Mouse (Mus musculus): ENCODE data around the gene Ttc7. TPM values are rescaled to one million over a fixed set of nuclear protein-coding genes. Genes with fewer than 3 reads are reported as not detected.

Ttc7 gene
- polyA plus RNA-seq, 1 experiment from 2014 or later = 7.7 TPM

DNA sequence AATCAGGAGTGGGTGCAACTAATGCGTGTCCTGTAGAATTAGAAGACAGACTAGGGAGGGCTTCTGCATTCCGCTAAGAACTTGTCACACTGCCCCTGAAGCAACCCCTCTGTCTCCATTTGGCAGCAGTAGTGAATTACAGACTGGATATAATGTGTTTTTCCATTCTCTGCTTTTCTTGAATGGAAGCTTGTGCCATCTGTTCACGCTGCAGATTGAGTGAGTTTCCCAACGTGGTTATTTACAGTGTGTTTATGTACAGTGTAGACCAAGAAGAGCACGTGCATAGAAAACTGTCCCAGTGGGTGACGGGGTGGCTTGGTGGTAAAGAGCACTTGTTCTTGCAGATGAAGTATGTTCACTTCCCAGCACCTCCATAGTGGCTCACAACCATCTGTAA, 13.2 kb upstream of the Ttc7 start:
- Histone ChIP-seq H3K27me3 (peaks cover 3% of the 10 kb centered on the region; the same call in 1 of the 2 replicates), H3K4me3 (replicated peaks) (no peak overlapping the region), H3K4me2 (no peak overlapping the region), H3K9me3 (replicated peaks) (no peaks in the 10 kb centered on the region), H3K27ac (no peak overlapping the region), H3K9ac (no peak overlapping the region), H3K4me1 (peaks cover 9% of the 10 kb centered on the region), H3K36me3 (no peaks in the 10 kb centered on the region)
- WGBS = 73% methylated on average over 6 of the region's 6 CpGs
- no peak for ATAC-seq (replicated peaks; ENCODE audit: low FRiP score)

DNA sequence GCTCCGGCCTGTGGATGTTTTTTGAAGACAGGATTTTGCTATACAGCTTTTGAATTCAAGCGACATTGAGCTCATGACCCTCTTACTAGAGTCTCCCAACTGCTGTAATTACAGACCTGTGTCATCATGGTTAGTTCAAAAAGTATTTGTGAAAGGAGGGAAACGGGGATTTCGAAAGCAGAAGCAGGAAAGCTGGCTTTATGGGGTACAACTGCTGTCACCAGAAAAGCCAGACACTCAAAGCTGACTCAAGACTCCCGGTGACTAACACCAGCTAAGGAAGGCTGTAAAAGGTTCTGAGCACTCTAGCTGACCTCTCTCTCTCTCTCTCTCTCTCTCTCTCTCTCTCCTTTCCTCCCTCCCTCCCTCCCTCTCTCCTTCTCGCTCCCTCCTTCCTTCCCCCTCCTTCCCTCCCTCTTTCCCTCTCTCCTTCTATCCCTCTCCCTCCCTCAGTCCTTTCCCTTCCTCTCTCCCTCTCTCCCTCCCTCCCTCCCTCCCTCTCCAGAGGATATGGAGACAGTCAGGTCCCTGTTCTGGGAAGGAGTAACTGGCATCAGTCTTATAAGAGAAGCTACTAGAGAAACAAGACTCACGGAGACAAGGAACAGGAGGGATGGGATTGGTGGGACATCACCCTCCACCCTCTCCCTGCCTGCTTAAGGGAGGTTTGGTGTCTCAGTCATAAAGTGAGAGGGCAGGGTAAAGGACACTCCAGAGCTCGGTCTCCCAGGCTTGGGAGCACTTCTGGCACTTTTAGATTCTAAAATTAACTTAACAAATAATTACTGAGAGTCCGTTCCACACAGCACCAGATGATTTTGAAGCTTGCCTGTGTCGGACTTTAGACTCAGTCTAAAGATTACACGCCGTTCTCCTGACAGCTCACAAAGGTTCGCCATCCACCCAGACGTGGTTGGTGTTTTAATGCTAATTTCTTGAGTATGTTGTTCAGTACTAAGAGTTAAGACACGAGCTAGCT, 7.0 kb upstream of the Ttc7 start:
- no peaks in the 10 kb centered on the region for H3K36me3 ChIP-seq
- H3K4me3 ChIP-seq (replicated peaks) = no peak overlapping the region
- no peak; the same call in 1 of the 2 replicates for ATAC-seq (replicated peaks; ENCODE audit: low FRiP score)
- H3K27me3 ChIP-seq = peaks cover 7% of the 10 kb centered on the region; the same call in 1 of the 2 replicates
- H3K4me2 ChIP-seq = no peak overlapping the region
- H3K9me3 ChIP-seq (replicated peaks) = no peaks in the 10 kb centered on the region
- 53% methylated on average over 15 of the region's 15 CpGs for WGBS
- H3K27ac ChIP-seq = no peak overlapping the region
- no peaks in the 10 kb centered on the region for H3K4me1 ChIP-seq
- H3K9ac ChIP-seq = no peak overlapping the region

DNA sequence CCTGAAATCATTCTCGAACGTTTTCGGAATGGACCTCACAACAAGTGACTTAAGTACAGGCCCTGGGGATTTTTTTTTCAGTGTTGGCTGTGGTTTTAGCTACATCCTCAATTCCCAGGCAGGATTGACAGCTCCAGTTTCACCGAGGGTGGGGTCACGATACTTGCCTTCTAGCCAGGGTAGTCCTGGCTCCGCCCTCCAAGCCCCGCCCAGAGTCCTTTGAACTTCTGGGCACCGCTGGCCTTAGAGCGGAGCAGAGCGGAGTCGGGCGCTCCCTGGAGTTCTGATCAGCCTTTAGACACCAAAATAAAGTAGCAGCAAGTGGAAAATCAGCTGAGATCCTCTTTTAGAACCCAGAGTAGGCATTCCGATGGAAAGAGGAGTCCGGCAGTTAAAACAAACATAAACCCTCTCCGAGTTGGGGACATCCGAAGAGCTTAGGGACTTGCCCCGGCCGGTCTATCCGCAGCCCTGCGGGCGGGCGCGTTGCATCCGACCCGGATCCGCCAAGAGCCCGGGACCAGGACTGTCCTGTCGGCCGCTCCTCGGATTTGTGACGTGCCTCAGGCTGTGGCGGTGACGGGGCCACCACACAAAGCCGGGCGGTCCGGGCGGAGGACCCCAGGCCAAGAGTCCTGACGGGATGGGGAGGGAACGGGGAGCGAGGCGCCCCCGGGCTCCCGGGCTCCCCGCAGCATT, 530 bp upstream of the Ttc7 start:
- ATAC-seq (replicated peaks; ENCODE audit: low FRiP score) = peak; percentile 90
- H3K36me3 ChIP-seq = no peaks in the 10 kb centered on the region
- WGBS = under 1% methylated on average over 44 of the region's 44 CpGs

DNA sequence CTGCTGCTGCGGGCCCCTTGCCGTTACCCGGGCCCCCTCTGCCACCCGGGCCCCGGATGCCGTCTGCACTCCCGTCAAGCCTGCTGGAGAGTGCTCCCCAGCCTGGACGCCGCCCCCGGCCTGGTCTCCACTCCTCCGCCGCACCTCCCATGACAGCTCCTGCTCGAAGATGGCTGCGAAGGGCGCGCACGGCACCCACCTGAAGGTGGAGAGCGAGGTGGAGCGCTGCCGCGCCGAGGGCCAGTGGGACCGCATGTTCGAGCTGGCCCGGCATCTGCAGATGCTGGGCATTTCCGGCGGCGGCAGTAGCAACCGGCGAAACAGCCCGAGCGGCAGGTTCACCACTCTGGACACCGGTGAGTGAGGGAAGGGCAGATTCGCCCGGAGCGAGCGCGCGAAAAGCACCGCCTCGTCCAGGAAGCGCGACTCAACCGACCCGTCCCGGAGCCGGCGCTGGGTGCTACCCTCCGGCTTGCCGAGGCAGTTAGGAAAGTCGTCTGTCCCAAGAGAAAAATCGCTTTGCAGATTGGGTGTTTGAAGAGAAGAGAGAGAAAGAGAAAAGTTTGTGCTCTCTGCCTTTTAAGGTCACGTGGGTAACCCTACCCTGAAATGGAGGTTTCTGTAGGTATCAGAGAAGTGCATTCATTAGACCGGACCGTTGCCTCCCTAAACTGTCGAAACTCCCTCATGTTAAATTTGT, 519 bp downstream of the Ttc7 start:
- Histone ChIP-seq H3K4me1 (peaks cover 52% of the 10 kb centered on the region), H3K27me3 (peaks cover 23% of the 10 kb centered on the region), H3K36me3 (no peaks in the 10 kb centered on the region), H3K9me3 (replicated peaks) (no peaks in the 10 kb centered on the region), H3K4me3 (replicated peaks) (peak overlapping the region; percentile 83), H3K27ac (peak overlapping the region; percentile 97), H3K9ac (peak overlapping the region; percentile 91), H3K4me2 (peak overlapping the region; percentile 98)
- ATAC-seq (replicated peaks; ENCODE audit: low FRiP score) = peak; percentile 59
- under 1% methylated on average over 56 of the region's 56 CpGs for whole genome bisulfite sequencing

More for the DNA sequence above, 530 bp upstream of the Ttc7 start:
- Histone ChIP-seq H3K4me3 (replicated peaks) (peak overlapping the region; percentile 83), H3K4me1 (peaks cover 47% of the 10 kb centered on the region), H3K4me2 (peak overlapping the region; percentile 98), H3K27me3 (peaks cover 20% of the 10 kb centered on the region), H3K27ac (peak overlapping the region; percentile 97), H3K9ac (peak overlapping the region; percentile 91), H3K9me3 (replicated peaks) (no peaks in the 10 kb centered on the region)

DNA sequence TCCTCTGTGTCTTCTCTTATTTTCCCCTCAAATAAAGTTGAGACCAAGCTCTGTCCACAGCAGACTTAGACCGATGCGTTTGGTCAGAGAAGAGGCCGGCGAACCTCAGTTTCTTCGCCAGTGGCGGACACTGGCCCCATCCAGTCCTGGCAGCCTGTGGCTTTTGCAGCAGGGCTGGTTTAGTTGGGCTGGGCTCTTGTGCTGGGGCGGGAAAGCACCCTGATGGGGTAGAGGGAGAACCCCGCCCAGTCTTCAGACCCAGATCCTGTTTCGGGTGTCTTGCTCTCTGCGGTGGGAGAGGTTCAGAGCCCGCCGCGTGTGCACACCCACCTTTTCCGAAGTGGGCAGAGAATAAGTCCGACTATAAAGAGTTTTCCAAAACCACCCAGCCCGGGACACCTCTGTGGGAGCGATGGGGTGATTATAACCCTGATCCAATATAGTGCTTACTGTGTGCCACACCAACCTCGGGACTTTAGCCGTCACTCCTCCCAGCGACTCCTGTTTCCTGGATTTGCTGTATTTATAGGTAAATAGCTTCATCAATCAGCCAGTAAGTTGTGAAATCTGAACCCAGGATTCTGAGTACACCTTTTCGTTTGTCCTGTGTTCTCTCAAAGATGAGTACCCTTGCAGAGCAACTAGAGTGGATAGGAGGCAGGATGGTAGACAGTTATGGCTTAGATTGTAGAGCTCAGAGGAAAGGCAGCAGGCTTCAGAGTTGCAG, 1.2 kb downstream of the Ttc7 start:
- peak overlapping the region; percentile 98 for H3K4me2 ChIP-seq
- H3K36me3 ChIP-seq = no peaks in the 10 kb centered on the region
- peak overlapping the region; percentile 83 for H3K4me3 ChIP-seq (replicated peaks)
- WGBS = 7% methylated on average over 21 of the region's 21 CpGs
- H3K9me3 ChIP-seq (replicated peaks) = no peaks in the 10 kb centered on the region
- H3K4me1 ChIP-seq = peaks cover 52% of the 10 kb centered on the region
- no peak overlapping the region for H3K27ac ChIP-seq
- H3K9ac ChIP-seq = peak overlapping the region; percentile 91
- H3K27me3 ChIP-seq = peaks cover 30% of the 10 kb centered on the region
- ATAC-seq (replicated peaks; ENCODE audit: low FRiP score) = no peak

DNA sequence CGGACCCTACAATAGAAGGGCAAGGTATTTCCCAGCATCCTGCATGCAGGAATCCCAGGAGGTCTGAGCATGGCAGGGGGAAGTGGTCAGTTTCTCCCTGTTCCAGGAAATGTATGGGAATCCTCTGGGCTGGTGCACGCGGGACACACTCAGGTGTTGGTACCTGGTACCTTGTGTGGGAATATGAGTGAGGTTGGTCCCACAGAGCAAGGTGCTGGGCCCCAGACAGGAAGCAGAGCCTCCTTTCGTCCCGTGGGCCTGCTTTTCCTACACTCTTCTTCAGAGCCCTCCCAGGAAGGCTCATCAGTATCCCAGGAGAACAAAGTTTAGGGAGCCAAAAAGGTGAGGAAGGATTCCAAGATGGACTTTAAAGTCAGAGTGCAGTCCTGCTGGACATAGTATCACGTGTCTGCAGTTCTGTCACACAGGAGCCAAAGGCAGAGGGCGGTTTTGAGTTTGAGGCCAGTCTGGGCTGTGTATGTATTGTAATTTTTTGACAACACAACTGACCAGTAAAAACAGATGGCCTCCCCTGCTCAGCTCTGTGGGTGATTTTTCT, 1.9 kb downstream of the Ttc7 start:
- 66% methylated on average over 7 of the region's 7 CpGs for WGBS
- H3K27ac ChIP-seq = no peak overlapping the region
- ATAC-seq (replicated peaks; ENCODE audit: low FRiP score) = no peak
- no peak overlapping the region for H3K4me3 ChIP-seq (replicated peaks)
- no peaks in the 10 kb centered on the region for H3K36me3 ChIP-seq
- no peak overlapping the region for H3K9ac ChIP-seq
- peaks cover 52% of the 10 kb centered on the region for H3K4me1 ChIP-seq
- peaks cover 34% of the 10 kb centered on the region for H3K27me3 ChIP-seq
- H3K9me3 ChIP-seq (replicated peaks) = no peaks in the 10 kb centered on the region
- H3K4me2 ChIP-seq = peak overlapping the region; percentile 98

DNA sequence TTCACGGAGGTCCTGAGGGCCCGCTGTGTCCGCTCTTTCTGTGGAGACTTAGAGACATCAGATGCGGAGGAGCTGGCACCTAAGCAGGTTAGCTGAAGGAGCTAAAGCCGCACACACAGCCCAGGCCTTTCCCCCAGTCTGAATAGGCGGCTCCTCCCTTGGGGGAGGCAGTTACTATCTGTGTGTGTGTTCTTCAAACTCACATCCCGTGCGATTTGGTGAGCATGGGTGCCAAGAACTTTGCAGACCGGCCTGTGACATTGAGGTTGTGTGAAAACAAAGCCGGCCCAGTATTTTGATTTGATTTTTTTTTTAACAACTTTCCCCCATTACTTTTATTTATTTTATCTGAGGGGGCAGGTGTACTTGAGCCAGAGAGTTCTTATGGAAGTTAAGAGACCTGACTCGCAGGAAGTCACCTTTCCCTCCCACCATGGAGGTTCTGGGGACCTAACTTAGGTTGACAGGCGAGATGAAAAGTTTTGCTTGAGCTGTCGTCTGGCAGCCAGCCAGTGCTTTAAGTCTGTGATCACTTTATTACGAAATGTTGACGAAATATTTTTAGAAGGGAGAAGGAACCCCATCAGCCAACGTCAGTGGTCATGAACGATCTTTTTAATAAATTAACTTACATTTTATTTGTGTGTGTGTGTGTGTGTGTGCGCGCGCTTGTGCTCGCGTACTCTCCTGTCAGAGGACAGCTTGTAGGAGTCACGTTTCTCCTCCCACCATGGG, 3.2 kb downstream of the Ttc7 start:
- Histone ChIP-seq H3K36me3 (no peaks in the 10 kb centered on the region), H3K4me1 (peaks cover 52% of the 10 kb centered on the region), H3K27me3 (peaks cover 33% of the 10 kb centered on the region), H3K4me2 (no peak overlapping the region), H3K9ac (no peak overlapping the region), H3K4me3 (replicated peaks) (no peak overlapping the region), H3K9me3 (replicated peaks) (no peaks in the 10 kb centered on the region), H3K27ac (peak overlapping the region; percentile 51; the same call in 1 of the 2 replicates)
- no peak for ATAC-seq (replicated peaks; ENCODE audit: low FRiP score)
- 53% methylated on average over 23 of the region's 23 CpGs for WGBS

DNA sequence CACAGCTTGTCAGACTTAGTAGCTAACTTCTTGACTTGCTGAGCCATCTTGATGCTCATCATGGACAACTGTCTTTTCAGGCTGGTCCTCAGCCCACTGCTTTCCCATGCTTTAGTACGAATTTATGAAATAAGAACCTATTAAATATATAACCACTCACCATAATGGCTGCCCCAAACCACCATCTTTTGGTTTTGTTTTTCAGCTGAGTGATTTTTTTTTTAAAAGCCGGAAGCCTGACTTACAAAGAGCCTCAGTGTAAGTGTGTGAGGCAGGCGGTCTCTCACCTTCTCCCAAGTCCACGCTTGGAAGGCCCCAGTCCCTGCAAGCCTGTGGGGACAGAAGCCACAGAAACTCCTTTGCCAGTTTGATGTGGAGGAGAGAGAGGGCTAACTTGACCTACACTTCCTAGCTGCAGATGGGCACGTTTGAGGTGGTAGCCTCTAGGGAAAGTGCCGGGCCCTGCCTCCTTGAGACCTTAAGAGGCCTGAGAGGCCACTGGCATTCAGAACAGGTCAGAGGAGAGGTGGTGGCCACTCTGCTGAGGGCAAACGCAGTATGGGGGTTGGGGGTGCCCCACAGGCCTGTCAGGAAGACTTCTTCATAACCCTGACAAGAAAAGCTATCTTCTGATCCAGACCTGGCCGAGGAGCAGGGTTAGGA, 3.9 kb downstream of the Ttc7 start:
- Histone ChIP-seq H3K4me2 (no peak overlapping the region), H3K4me1 (peaks cover 45% of the 10 kb centered on the region), H3K27me3 (peaks cover 33% of the 10 kb centered on the region), H3K4me3 (replicated peaks) (no peak overlapping the region), H3K27ac (peak overlapping the region; percentile 51), H3K36me3 (no peaks in the 10 kb centered on the region), H3K9ac (no peak overlapping the region), H3K9me3 (replicated peaks) (no peaks in the 10 kb centered on the region)
- ATAC-seq (replicated peaks; ENCODE audit: low FRiP score) = no peak
- WGBS = 65% methylated on average over 8 of the region's 8 CpGs

DNA sequence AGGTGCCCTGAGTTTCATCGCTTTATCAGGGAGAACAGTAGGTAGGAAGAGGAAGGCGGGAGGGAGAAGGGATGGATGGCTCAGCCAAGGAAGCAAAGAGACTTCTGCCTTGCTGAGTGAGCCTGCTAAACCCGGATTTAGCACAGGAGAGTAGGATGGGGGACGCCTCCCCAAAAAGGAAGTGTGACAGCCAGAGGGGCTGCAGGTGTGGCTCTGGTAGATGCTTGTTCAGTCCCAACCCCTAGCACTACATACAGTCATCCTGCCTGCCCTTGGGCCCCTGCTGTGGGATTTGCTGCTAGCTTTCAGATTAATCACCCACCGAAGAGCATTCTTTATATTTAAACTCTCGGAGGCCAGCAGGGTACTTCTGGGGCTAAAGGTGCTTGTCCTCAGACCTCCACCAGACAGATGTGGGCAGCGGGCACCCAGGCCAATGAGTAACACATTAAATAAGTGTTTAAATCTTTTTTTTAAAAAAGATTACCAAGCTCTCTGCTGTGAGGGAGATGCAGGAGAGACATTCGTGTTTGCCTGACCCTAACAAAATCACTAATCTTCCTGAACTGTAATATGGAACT, 4.6 kb downstream of the Ttc7 start:
- H3K4me1 ChIP-seq = peaks cover 39% of the 10 kb centered on the region
- no peaks in the 10 kb centered on the region for H3K9me3 ChIP-seq (replicated peaks)
- WGBS = 71% methylated on average over 8 of the region's 8 CpGs
- H3K4me3 ChIP-seq (replicated peaks) = no peak overlapping the region
- peaks cover 33% of the 10 kb centered on the region for H3K27me3 ChIP-seq
- H3K27ac ChIP-seq = peak overlapping the region; percentile 51
- H3K9ac ChIP-seq = no peak overlapping the region
- no peak for ATAC-seq (replicated peaks; ENCODE audit: low FRiP score)
- no peaks in the 10 kb centered on the region for H3K36me3 ChIP-seq
- no peak overlapping the region for H3K4me2 ChIP-seq

DNA sequence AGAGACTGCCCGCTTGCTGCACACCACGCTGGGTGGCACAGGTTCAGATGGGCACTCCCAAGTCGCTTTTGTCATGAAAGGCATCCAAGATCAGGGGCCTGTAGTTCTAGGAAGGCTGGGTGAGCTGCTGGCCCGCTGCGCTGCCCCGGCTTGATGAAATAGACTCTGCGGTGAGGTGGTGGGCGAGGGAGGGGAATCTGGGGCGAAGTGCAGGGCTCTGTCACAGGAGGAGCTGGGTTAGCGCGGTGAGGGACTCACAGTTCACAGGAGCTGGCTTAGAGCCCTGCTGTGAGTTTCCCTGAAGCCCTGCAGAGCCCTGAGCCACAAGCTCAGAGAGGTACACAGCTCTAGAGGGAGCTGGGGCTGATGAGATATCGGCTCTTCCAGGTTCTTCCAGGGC, 5.4 kb downstream of the Ttc7 start:
- Histone ChIP-seq H3K27ac (no peak overlapping the region), H3K36me3 (no peaks in the 10 kb centered on the region), H3K27me3 (peaks cover 33% of the 10 kb centered on the region), H3K9me3 (replicated peaks) (no peaks in the 10 kb centered on the region), H3K4me2 (no peak overlapping the region), H3K4me1 (peaks cover 38% of the 10 kb centered on the region), H3K4me3 (replicated peaks) (no peak overlapping the region), H3K9ac (no peak overlapping the region)
- 51% methylated on average over 12 of the region's 12 CpGs for WGBS
- no peak for ATAC-seq (replicated peaks; ENCODE audit: low FRiP score)

Measured in kidney, embryonic 15.5 days (tissue).